Mouse (Mus musculus): ENCODE measurements at regions not wholly inside any gene's neighbourhood (a gene's known extent, or its start where the extent isn't known, plus 50 kb on each side); places are given as distances from the start of the nearest gene placed in this dataset.

DNA sequence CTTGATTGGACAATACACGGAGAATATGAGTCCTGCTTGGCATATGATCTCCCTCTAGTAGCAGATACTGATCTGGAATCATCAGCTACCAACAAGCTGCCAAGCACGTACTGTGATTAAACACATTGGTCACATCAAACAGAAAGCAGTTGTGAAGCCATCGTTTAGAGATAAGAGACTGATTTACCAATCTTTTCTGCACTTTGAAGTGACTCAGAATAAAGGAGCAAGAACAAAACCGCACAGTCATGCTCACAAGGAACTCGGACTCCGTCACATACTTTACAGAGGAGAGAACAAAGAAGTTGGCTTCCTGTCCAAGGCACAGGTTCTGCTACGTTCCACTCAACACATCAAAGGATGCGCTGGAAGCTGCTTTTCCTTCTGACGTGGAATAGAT, 91.1 kb upstream of the Zc3h12c start:
- intact Hi-C loops (cut with DNase I), result no loop called here
- no peak for DNase-seq (ENCODE audit: low spot score in 2 of 2)

GRCm38 (mm10) chr9:52255692-52256091, 87.3 kb upstream of the Zc3h12c start:
- intact Hi-C loops (cut with DNase I), result no loop called here
- DNase-seq (ENCODE audit: low spot score in 2 of 2), result no peak

- no peak for DNase-seq (ENCODE audit: low spot score in 2 of 2)
Measured at GRCm38 (mm10) chr9:52254475-52254874, 86.1 kb upstream of the Zc3h12c start.

GRCm38 (mm10) chr9:52251455-52251854, 83.1 kb upstream of the Zc3h12c start:
- intact Hi-C loops (cut with DNase I), result no loop called here
- DNase-seq (ENCODE audit: low spot score in 2 of 2), result no peak

More at GRCm38 (mm10) chr9:52254475-52254874, 86.1 kb upstream of the Zc3h12c start:
- intact Hi-C loops (cut with DNase I), result no loop called here

GRCm38 (mm10) chr9:52246712-52247111, 78.3 kb upstream of the Zc3h12c start:
- no peak for DNase-seq (ENCODE audit: low spot score in 2 of 2)
- intact Hi-C loops (cut with DNase I), result no loop called here

GRCm38 (mm10) chr9:52244081-52244480, 75.7 kb upstream of the Zc3h12c start:
- peak; percentile 15 to 29 for DNase-seq (ENCODE audit: low spot score in 2 of 2)
- intact Hi-C loops (cut with DNase I), result no loop called here

DNA sequence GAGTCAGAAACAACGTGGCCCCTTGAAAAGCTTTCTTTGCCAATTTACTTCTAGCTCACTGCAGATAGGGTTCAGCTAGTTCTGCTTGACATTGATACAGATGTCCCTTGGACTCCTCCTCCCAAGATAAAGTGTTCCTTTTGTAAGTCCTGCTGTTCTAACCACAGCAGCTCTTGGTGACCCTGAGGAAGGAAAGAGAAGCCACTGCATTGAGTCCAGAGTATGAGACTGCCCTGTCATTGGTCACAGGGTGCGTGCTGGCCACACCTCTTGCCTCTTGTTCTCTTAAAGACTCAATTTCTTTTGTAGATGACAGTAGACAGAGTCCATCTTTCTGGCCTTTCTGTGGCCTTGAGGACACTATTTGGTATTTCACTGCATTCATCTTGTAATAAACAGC, 74.7 kb upstream of the Zc3h12c start:
- DNase-seq (ENCODE audit: low spot score in 2 of 2), result no peak
- intact Hi-C loops (cut with DNase I), result no loop called here

- no peak for DNase-seq (ENCODE audit: low spot score in 2 of 2)
- intact Hi-C loops (cut with DNase I), result no loop called here
Measured at GRCm38 (mm10) chr9:52241577-52241976, 73.2 kb upstream of the Zc3h12c start.

- intact Hi-C loops (cut with DNase I), result no loop called here
- DNase-seq (ENCODE audit: low spot score in 2 of 2), result no peak
Measured at GRCm38 (mm10) chr9:52240585-52241320, 72.4 kb upstream of the Zc3h12c start.

DNA sequence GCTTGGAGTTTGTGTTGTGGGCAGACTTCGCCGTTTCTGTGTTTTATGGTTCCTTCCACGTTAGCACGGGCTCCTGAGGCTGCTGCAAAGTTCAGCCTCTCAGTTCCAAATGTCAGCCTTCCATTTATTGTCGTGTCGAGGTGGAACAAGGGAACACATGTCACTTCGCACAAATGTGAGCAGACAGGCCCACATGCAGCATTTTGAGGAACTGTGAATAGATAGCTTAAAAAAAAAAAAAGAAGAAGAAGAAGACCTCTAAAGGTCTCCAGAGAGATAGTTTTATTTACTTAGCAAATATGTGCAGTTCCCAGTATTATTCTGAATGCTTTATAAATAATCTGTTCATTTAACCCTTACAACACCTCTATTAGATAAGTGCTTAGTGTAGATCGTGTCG, 66.4 kb upstream of the Zc3h12c start:
- intact Hi-C loops (cut with DNase I), result no loop called here
- no peak for DNase-seq (ENCODE audit: low spot score in 2 of 2)

DNA sequence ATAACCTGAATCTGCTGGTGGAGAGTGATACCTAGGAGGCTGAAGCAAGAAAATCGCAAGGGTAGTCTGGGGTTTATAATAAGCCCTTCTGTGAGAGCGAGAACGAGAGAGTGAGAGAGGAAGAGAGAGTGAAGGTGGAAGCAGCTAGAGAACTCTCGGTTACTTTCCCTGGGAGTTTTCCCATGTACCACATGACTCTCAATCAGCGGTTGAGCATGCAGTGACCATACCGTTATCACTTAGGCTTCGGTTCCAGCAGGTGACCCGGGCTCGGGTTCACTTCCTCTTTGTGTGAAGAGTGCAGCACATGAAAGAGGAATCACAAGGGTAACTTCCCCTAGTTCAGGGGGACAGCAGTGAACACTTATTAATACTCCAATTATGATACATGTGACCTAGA, 61.2 kb upstream of the Zc3h12c start:
- peak in 1 of 2 experiments; percentile 16 for DNase-seq (ENCODE audit: low spot score in 2 of 2)
- intact Hi-C loops (cut with DNase I), result no loop called here

DNA sequence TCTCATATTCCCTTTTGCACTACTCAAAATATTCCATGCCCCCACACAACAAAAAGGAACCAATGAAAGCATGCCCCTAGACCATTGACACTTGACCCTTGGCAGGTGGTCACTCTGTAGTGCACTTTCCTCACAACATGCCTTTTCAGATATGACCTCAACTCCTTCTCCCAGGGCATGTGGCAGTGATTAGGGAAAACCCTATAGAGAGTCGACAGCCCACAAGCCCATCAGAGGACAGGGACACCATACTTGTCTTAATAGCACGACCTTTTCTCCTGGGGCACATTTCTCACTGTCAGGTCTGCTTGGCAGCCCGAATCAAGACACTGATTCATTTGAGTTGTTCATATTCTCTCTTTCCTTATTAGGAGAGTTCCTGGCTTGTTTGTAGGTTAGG, 57.3 kb upstream of the Zc3h12c start:
- intact Hi-C loops (cut with DNase I), result no loop called here
- no peak for DNase-seq (ENCODE audit: low spot score in 2 of 2)

DNA sequence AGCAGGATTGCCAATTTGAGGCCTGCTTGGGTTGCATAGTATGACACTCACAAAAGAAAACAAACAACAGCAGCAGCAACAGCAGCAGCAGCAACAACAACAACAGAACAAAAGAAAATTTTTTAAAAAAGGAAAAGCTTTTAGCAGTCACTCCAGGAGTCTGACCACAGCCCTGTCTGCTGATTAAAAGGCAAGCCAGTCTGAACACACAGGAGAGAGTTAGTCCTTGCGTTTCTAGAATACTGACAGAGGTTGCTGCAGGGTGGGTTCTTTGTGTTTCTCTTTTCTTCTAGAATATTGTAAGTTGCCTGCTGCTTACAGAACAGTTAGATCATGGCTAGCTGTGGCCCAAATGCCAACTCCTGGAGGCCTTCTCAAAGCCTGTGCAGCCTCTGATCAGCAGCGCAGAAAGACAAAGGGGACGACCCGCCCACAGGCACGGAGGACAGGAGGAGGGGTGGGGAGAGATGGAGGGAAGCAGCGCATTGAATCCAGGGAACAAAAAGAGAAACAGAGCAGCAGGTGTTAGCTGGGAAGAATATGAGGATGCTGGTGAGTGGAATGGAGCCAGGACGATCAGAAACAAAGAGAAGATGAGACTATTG, 55.2 kb upstream of the Zc3h12c start:
- intact Hi-C loops (cut with DNase I), result no loop called here
- no peak for DNase-seq (ENCODE audit: low spot score in 2 of 2)

All from left cerebral cortex, postnatal 14 days (tissue).